Mouse (Mus musculus): ENCODE results near the gene Nsf. TPM values are rescaled to one million over a fixed set of nuclear protein-coding genes. Genes with fewer than 3 reads are reported as not detected.

Nsf gene
- polyA plus RNA-seq, 1 experiment, result 17.1 TPM

DNA sequence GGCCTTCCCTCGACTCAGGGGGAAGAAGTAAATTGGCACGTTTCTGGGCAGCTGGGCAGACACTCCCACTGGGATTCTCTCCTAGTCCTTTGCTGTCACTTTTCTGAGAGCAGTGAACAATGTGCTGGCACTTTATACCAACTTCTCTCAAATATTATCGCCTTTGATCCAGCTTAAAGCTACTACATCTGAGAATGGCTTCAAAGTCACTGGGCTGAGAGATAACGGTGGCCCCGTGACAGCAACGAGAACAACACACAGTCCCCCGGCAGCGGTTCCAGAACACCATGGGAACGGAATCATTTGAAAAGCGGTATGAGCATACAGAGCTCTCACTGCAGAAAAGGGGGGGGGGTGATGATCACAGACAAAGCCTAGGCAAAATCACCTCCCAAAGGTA, 31.0 kb downstream of the Nsf start:
- H3K27ac ChIP-seq (replicated peaks; ENCODE audit: low read depth, low read length), result no peak overlapping the region
- no peaks in the 10 kb centered on the region for H3K4me1 ChIP-seq (ENCODE audit: control insufficient read depth, insufficient read depth, insufficient read length, low read length)
- H3K4me3 ChIP-seq (ENCODE audit: insufficient read depth, low read depth, low read length), result no peak overlapping the region

DNA sequence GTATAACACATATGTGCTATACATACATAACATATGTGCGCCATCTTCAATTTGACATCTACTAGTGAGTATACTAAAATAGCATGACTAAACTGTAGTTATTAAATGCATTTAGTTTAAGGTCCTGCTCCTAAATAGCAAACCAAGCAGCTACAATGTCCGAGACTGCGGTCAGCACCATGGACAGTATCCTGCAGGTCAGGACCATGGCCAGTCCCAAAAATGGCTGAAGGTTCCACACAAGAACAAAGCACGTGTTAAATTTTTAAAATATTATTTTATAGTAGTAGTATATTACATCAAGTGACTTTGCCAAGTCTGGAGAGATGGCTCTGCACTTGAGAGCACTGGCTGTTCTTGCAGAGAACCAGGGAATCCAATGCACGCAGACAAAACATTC, 33.2 kb downstream of the Nsf start:
- Histone ChIP-seq H3K27ac (replicated peaks; ENCODE audit: low read depth, low read length) (no peak overlapping the region), H3K4me3 (ENCODE audit: insufficient read depth, low read depth, low read length) (no peak overlapping the region), H3K4me1 (ENCODE audit: control insufficient read depth, insufficient read depth, insufficient read length, low read length) (no peaks in the 10 kb centered on the region)

DNA sequence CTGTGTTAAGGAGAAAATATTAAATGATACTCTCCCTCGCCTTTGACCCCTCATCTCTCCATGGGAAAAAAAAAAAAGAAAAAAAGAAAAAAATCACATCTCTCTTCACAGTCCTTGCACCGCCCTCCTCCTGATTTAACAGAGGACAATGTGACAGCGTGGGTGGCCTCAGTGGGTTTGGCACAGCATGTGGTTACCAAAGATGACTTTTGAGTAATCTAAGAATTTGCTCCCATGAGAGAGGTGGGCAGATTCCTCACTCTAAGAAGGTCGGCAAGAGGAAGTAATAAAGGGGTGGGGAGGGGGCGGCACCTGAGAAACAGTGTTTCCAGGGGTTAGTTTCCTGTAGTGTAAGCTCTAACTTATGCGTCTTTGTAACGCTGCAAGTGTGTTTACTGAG, 37.0 kb downstream of the Nsf start:
- no peak overlapping the region for H3K4me3 ChIP-seq (ENCODE audit: insufficient read depth, low read depth, low read length)

DNA sequence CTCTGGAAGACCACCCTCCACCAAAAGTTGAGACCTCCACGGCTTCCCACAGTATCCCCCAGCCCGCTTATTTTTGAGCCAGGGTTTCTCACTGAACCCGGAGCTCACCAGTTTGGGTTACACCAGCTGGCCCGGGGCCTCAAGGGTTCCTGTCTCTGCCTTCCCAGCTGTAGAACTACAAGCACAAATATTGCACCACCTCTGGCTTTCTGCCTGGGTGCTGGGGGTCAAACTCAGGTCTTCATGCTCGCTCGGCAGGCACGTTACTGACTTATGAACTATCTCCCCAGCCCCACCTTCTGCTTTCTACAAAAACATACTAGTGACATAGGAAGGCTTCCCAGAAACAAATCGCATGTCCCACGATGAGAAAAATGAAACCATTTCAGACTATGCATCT, 38.2 kb downstream of the Nsf start:
- Histone ChIP-seq H3K4me3 (ENCODE audit: insufficient read depth, low read depth, low read length) (no peak overlapping the region), H3K27ac (replicated peaks; ENCODE audit: low read depth, low read length) (no peak overlapping the region), H3K4me1 (ENCODE audit: control insufficient read depth, insufficient read depth, insufficient read length, low read length) (no peaks in the 10 kb centered on the region)

More for the DNA sequence above, 37.0 kb downstream of the Nsf start:
- Histone ChIP-seq H3K4me1 (ENCODE audit: control insufficient read depth, insufficient read depth, insufficient read length, low read length) (no peaks in the 10 kb centered on the region), H3K27ac (replicated peaks; ENCODE audit: low read depth, low read length) (no peak overlapping the region)

DNA sequence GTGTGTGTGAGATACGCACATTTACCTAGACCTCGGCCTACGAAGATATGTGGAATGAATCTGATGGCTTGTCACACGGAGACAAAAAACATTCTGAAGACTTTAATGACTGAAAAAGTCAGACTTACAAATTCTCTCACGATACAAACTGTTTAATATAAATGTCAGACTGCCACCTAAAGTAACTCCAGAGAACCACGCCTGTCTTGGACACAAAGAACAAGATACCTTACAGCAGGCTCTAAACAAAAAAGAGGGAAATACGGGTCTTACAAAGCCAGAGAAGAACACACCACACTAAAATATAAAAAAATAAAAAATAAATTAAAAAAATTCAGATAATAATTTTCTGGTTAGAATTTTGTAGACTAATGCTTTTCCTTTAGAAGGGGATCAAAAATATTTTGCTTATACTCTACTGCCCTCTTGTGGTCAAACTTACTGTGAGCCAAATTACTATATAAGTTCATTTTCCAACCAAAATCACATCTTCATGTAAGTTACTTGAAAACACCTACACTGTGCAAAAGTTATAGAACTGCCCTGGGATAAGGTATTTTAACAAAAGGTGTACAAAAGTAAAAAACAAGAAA, 42.8 kb downstream of the Nsf start:
- no peak overlapping the region for H3K27ac ChIP-seq (replicated peaks; ENCODE audit: low read depth, low read length)
- H3K4me1 ChIP-seq (ENCODE audit: control insufficient read depth, insufficient read depth, insufficient read length, low read length), result no peaks in the 10 kb centered on the region
- H3K4me3 ChIP-seq (ENCODE audit: insufficient read depth, low read depth, low read length), result no peak overlapping the region

DNA sequence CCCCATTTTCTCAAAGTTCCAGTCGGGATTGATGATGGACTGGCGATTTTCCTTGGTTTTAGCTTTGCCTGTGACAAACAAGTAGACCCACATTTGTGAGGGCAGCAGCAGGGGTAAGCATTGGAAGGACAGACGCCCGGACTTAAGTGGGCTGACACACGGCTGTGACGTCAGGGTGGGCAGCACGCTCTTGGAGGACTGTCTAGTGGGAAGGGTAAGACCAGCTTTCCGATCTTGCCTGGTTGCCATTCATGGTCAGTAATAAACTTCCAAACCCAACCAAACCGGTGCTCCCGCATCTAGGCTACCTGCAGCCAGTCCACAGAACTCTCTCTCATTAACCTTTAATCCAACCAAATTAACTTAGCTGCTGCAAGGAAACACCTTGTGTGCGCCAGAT, 43.3 kb downstream of the Nsf start:
- Histone ChIP-seq H3K4me3 (ENCODE audit: insufficient read depth, low read depth, low read length) (no peak overlapping the region), H3K4me1 (ENCODE audit: control insufficient read depth, insufficient read depth, insufficient read length, low read length) (no peaks in the 10 kb centered on the region), H3K27ac (replicated peaks; ENCODE audit: low read depth, low read length) (no peak overlapping the region)

DNA sequence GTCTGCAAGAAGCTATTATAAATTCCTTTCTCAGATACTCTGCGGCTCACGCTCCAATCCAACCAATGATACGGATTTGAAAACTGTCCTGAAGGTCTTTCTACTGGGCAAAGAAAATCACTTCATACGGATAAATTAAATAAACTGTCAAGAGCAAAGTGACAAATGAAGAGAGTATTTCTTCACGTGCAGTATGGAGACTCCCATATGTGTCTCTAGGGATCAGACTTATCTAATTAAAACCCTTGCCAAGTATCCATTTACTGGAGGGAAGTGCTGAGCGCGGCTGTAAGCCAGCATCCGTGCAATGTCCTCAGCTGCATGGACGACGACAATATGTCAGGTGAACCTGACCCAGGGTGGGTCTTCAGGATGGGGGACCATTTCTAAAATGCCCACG, 44.0 kb downstream of the Nsf start:
- Histone ChIP-seq H3K27ac (replicated peaks; ENCODE audit: low read depth, low read length) (no peak overlapping the region), H3K4me3 (ENCODE audit: insufficient read depth, low read depth, low read length) (no peak overlapping the region), H3K4me1 (ENCODE audit: control insufficient read depth, insufficient read depth, insufficient read length, low read length) (no peaks in the 10 kb centered on the region)

DNA sequence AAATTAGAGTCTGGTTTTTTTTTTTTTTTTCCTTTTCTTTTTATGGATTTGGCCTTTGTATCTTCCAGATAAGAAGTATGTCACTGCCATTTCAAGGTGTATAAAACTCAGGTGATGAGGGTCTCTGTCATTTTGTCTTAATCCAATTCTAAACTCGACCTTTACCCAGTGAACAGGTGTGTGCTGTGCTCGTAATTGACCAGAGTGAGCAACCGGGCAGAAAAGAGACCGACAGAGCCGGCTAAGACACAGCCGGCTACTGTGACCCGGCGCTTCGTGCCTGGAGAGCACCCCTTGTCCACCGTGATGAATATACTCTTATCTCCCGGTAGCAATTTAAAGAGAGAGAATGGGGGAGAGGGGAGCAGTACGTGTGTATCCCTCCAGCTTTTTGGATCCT, 44.5 kb downstream of the Nsf start:
- Histone ChIP-seq H3K4me3 (ENCODE audit: insufficient read depth, low read depth, low read length) (no peak overlapping the region), H3K27ac (replicated peaks; ENCODE audit: low read depth, low read length) (no peak overlapping the region)

DNA sequence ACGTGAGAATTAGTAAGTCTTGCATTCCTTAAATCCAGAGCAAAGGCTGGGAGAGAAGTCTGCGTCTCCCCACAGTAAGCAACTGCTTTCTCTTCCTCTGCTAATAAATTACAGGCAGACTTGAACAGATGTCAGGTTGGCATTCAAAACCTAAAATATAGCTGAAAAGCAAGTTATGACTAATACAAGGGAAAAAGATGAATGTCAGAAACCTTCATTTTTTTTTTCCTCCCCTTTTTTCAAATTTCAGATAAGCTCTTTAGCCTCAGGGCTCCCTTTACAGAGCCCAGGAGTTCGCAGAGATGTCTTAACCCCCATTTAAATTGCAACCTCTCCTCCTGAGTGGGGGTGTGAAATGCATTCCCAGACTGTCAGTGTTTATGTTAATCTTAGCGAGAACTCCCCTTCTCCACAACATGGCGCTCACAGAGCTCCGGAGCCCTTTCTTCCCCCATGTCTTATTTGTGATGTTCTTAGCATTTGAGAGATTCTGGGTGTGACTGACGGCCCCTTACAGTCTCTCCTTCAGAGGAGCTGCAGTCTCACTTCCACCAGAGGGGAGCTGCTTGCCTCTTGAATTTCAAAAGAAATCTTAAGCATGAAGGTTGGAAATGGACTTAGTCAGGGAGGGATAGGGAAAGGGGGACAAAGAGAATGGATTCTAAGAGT, 47.7 kb downstream of the Nsf start:
- Histone ChIP-seq H3K4me1 (ENCODE audit: control insufficient read depth, insufficient read depth, insufficient read length, low read length) (no peaks in the 10 kb centered on the region), H3K4me3 (ENCODE audit: insufficient read depth, low read depth, low read length) (no peak overlapping the region), H3K27ac (replicated peaks; ENCODE audit: low read depth, low read length) (no peak overlapping the region)

More for the DNA sequence above, 44.5 kb downstream of the Nsf start:
- no peaks in the 10 kb centered on the region for H3K4me1 ChIP-seq (ENCODE audit: control insufficient read depth, insufficient read depth, insufficient read length, low read length)

DNA sequence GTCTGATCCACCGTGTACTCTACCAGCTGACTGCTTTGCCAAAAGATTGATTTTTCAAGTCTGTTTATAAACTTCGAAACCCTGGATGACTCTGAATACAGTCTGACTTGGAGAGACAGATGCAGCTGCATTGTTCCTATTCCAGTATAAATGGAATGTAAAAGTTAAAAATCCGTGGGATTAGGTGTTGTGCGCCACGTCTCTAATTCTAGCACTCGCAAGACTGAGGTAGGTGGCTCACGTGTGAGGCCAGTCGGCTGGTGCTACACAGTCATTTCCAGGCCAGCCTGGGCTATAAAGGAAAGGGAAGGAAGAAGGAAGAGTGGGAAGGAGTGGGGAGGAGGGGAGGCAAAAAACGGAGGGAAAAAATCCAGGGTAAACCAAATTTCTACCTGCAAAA, 48.4 kb downstream of the Nsf start:
- Histone ChIP-seq H3K27ac (replicated peaks; ENCODE audit: low read depth, low read length) (no peak overlapping the region), H3K4me1 (ENCODE audit: control insufficient read depth, insufficient read depth, insufficient read length, low read length) (no peaks in the 10 kb centered on the region; the same call in 1 of the 2 replicates), H3K4me3 (ENCODE audit: insufficient read depth, low read depth, low read length) (no peak overlapping the region)

DNA sequence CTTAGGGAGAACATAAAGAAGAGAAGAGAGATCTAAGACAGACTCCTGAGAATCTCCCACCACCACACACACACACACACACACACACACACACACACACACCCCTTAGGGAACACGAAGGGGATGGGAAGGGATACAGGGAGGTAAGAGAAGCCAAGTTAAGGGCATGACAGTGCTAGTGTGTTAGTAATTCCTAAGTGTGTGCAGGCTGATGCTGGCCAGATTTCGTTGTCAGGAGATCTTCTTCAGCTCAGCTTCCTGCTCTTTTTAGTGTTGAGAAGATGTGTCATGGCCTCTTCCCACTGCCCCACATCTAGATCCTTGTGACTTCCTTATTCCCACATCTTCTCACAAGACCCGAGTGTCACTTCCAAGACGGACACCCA, 52.3 kb downstream of the Nsf start:
- H3K4me1 ChIP-seq (ENCODE audit: control insufficient read depth, insufficient read depth, insufficient read length, low read length), result no peaks in the 10 kb centered on the region; the same call in 1 of the 2 replicates
- no peak overlapping the region for H3K4me3 ChIP-seq (ENCODE audit: insufficient read depth, low read depth, low read length)

DNA sequence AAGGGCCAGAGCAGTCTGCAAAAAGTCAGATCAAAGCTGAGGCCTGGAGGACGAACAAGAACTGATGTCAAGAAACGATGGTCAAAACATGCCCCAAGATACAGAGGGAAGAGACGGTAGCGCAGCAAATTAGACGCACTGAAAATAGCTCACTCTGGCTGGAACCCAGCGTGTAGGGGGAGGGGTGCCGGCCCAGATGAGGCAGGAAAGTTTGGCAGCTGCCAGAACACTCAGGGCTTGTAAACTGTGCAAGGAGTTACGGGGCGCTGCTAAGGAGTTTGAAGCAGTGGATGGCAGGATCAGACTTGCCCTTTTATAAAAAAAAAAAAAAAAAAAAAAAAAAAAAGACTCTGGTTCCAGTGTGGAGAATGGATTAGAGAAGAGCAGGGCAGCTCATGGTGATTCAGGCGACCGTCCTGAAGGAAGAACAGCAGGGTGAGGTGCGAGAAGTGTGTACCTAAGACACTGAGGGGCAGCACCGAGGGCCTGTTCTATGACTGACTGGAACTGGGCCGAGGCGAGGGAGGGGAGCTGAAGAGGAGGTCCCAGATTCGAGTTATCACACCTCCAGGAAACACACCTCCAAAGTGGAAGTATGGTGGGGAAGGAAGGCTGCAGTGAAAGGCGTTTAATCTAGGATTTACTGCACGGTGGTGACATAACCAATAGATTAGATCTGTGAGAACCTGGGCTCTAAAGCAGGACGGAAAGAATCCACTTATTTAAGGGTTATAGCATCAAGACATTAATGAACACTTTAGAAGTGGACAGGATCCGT, 52.9 kb downstream of the Nsf start:
- Histone ChIP-seq H3K27ac (replicated peaks; ENCODE audit: low read depth, low read length) (no peak overlapping the region), H3K4me3 (ENCODE audit: insufficient read depth, low read depth, low read length) (no peak overlapping the region), H3K4me1 (ENCODE audit: control insufficient read depth, insufficient read depth, insufficient read length, low read length) (no peaks in the 10 kb centered on the region; the same call in 1 of the 2 replicates)

More for the DNA sequence above, 52.3 kb downstream of the Nsf start:
- H3K27ac ChIP-seq (replicated peaks; ENCODE audit: low read depth, low read length), result no peak overlapping the region

DNA sequence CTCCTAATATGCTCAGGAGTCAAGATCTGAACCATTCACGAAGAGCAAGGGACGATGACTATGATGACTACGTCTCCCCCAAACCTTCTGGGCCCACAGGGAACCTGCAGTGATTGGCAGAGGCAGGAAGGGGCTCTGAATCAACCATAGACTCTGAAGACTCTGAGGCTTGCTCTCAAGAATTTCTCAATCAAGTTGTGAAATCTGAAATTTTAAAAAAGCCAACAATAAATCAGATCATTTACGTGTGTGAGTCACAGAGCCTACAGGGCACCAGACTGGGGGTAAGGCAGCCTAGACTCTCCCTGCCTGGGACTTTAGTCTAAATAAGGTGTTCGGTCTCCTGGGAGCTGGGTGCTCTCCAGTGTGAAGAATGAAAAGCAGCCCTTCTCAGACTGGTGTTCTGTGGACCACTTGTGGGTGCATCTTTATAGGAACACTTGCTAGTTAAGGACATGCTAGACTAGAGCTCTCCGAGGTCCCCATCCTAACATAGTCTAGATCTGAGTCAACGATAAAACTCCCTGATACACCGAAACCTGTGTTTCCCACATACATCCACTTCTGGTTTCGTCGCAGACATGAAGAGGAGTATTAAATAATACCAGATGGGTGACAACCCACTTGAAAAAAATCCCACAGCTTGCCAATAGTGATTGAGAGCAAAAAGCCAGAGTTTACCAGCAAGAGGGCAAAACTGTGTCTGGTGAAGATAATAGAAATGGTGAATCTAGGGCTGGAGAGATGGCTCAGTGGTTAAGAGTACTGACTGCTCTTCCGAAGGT, 56.7 kb downstream of the Nsf start:
- Histone ChIP-seq H3K4me3 (ENCODE audit: insufficient read depth, low read depth, low read length) (no peak overlapping the region), H3K27ac (replicated peaks; ENCODE audit: low read depth, low read length) (no peak overlapping the region), H3K4me1 (ENCODE audit: control insufficient read depth, insufficient read depth, insufficient read length, low read length) (no peaks in the 10 kb centered on the region; the same call in 1 of the 2 replicates)

DNA sequence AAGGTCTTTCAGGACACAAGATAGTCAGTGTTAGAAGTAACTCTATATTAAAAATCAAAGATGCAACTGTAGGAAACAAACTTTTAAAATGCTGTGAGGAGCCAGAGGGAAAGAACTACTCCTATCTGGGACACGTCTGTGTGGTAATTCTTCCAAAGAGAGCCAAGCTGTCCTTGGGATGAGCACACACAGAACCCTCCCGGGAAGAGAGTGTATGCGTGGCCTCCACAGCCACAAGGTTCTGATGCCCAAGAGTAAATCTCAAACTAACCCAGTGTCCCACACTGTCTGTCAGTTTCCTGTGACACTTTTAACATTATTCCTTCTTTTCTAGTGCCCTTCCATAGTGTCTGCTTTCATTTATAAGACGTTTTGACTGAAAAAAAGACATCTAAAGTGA, 57.8 kb downstream of the Nsf start:
- H3K4me3 ChIP-seq (ENCODE audit: insufficient read depth, low read depth, low read length), result no peak overlapping the region
- no peak overlapping the region for H3K27ac ChIP-seq (replicated peaks; ENCODE audit: low read depth, low read length)
- no peaks in the 10 kb centered on the region; the same call in 1 of the 2 replicates for H3K4me1 ChIP-seq (ENCODE audit: control insufficient read depth, insufficient read depth, insufficient read length, low read length)

DNA sequence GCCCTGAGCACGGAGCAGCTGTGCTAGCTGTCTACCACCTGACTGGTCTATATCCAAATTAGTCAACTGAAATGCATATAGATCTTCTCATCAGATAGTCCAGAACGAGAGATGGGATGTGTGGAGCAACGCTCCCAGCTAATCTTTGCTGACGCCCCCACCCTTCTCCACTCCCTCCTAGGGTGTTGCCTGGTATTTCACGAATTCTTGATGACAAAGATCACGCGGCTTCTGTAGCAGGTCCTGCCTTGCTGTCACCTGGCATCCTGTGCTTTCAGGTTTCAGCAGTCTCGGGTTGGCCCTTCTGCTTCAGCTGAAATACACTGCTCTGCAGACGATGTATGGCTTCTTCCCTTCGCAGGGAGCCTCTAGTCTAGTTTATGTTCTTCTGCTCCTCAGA, 61.0 kb downstream of the Nsf start:
- Histone ChIP-seq H3K4me3 (ENCODE audit: insufficient read depth, low read depth, low read length) (no peak overlapping the region), H3K4me1 (ENCODE audit: control insufficient read depth, insufficient read depth, insufficient read length, low read length) (no peaks in the 10 kb centered on the region), H3K27ac (replicated peaks; ENCODE audit: low read depth, low read length) (no peak overlapping the region)

All from brown adipose tissue, adult 24 weeks (tissue).